Mouse (Mus musculus) embryonic facial prominence, embryonic 14.5 days (tissue): ENCODE measurements around the gene Tmem88. TPM values are rescaled to one million over a fixed set of nuclear protein-coding genes. Genes with fewer than 3 reads are reported as not detected.
A peak's percentile ranks its signal among the peaks of the same experiment; 100 is the strongest.

ENCODE experiments used
- ATAC-seq: fragments of 200-750 bp; cut with Nextera tagmentation; 2 replicates; pipeline ENCODE4 v1.8.0; 2017; ENCODE audit warnings: low read depth, moderate number of reproducible peaks, moderate TSS enrichment
- DNase-seq: peaks from one replicate; pipeline ENCODE4 v3.0.0-alpha.2; 2015; ENCODE audit warnings: low spot score
- H3K27ac ChIP-seq: fragments of 300-500 bp; sonication (generic); replicated peaks from 2 replicates; pipeline ENCODE4 v1.5.1; 2014; ENCODE audit warnings: low read depth, mild to moderate bottlenecking, low read length, moderate library complexity
- H3K27me3 ChIP-seq: fragments of 300-500 bp; sonication (generic); replicated peaks from 2 replicates; pipeline ENCODE4 v1.6.1; 2014; ENCODE audit warnings: low read length; ENCODE audit not compliant: control insufficient read depth, insufficient read depth
- H3K36me3 ChIP-seq: fragments of 300-500 bp; sonication (generic); 2 replicates; pipeline ENCODE4 v1.6.1; 2014; ENCODE audit warnings: low read length, mixed read lengths; ENCODE audit not compliant: control insufficient read depth, insufficient read depth
- H3K4me1 ChIP-seq: fragments of 300-500 bp; sonication (generic); 2 replicates; pipeline ENCODE4 v1.6.1; 2014; ENCODE audit warnings: antibody characterized with exemption, low read length; ENCODE audit not compliant: control insufficient read depth, insufficient read depth
- H3K4me2 ChIP-seq: fragments of 300-500 bp; sonication (generic); 2 replicates; pipeline ENCODE4 v1.6.1; 2014; ENCODE audit warnings: low read depth, mild to moderate bottlenecking, low read length, moderate library complexity, mixed read lengths
- H3K4me3 ChIP-seq: fragments of 300-500 bp; sonication (generic); 2 replicates; pipeline ENCODE4 v1.5.1; 2014; ENCODE audit warnings: low read depth, mild to moderate bottlenecking, low read length
- H3K9ac ChIP-seq: fragments of 300-500 bp; sonication (generic); 2 replicates; pipeline ENCODE4 v1.6.1; 2014; ENCODE audit warnings: low read depth, mild to moderate bottlenecking, low read length, moderate library complexity, mixed read lengths
- H3K9me3 ChIP-seq: fragments of 300-500 bp; sonication (generic); 2 replicates; pipeline ENCODE4 v1.6.1; 2016; ENCODE audit warnings: low read length; ENCODE audit not compliant: control insufficient read depth
- WGBS: fragments of 180-500 bp; shearing (Covaris S2); extraction: QIAGEN DNeasy Blood & Tissue Kit; methylation state at CpG from one replicate; pipeline ENCODE4 v1.1.7; 2014; 5-methylcytosine and 5-hydroxymethylcytosine counted together
- polyA plus RNA-seq: library from polyadenylated mRNA; unstranded; fragments of >200 nt; fragmentation: Nextera tagmentation; extraction: Ambion mirVana; gene quantifications from 2 replicates; pipeline ENCODE4 v1.2.1, GENCODE M21; 2014

Tmem88 gene
- polyA plus RNA-seq, 1 experiment from 2014 or later = 19.2 TPM

DNA sequence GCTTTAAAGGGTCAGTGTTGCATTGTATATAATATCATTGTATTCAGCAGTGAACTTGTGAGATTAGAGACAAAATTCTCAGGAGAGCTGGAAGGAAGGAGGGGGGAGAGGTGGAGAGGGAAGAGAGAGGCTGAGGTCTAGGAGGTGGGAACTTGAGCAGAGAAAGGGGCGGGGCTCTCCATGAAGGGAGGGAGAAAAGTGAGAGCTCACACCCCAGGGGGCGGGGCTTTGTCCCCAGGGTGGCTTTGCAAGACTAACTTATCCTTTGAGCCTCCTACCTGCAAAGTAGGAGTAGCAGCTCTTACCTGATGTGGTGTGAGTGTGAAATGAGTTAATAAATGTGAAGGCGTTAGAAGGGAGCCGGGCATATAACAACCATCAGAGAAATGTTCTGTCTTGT is 30.7 kb upstream of the Tmem88 start:
- Histone ChIP-seq H3K4me3 (no peak overlapping the region), H3K4me1 (0 out of 2 replicates have a peak, but pooled peaks cover 10% of the 10 kb centered on the region), H3K27ac (0 out of 2 replicates have a peak overlapping the region, but pooled peaks have one; percentile 19), H3K36me3 (no peaks in the 10 kb centered on the region), H3K4me2 (no peak overlapping the region), H3K27me3 (no peaks in the 10 kb centered on the region), H3K9me3 (no peaks in the 10 kb centered on the region), H3K9ac (no peak overlapping the region)
- WGBS = 19% methylated on average over 4 of the region's 4 CpGs
- peak; percentile 20; the same call in 1 of the 2 replicates for ATAC-seq
- peak; percentile 91 for DNase-seq

DNA sequence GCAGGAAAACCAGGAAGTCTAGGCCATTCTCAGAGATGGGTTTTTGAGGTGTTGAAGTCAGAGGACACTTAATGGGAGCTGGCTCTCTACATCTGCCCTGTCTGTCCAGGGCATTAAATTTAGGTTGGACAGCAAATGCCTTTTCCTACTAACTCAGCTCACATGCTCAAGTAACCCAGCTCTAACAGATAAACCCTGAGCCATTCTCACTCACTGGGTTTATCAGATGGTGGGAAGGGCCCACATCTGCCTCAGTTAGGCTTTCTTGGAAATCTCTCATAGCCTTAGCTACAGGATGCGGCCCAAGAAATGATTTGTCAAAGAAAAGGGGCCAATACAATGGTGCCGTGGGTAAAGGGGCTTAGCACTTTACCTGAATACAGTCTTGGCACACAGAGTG is 28.2 kb upstream of the Tmem88 start:
- H3K9ac ChIP-seq = no peak overlapping the region
- WGBS = 79% methylated on average over 2 of the region's 2 CpGs
- H3K4me2 ChIP-seq = no peak overlapping the region
- no peak overlapping the region for H3K4me3 ChIP-seq
- DNase-seq = no peak
- peaks cover 7% of the 10 kb centered on the region; the same call in 1 of the 2 replicates for H3K4me1 ChIP-seq
- no peaks in the 10 kb centered on the region for H3K36me3 ChIP-seq
- no peaks in the 10 kb centered on the region for H3K9me3 ChIP-seq
- H3K27me3 ChIP-seq = peaks cover 17% of the 10 kb centered on the region
- no peak for ATAC-seq
- no peak overlapping the region for H3K27ac ChIP-seq

DNA sequence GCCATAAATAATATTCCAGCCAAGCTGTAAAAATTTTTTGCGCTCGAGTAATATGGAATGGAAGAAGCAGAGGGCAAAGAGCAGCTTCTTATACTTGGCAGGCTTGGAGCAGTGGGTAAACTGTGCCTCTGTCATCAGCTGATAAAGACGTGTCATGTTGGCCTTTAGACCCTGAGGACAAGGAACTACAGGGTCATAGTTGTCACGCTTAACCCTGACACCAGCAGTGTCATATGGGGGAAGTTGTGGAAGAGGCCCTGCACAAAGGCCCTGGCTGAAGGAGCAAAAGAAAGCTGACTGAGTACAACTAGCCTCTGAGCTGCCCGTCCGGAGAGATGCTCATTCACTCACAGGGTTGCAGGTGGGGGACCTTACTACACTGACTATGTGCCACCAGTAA is 25.9 kb upstream of the Tmem88 start:
- no peak overlapping the region for H3K4me2 ChIP-seq
- ATAC-seq = no peak
- WGBS = 70% methylated on average over 6 of the region's 6 CpGs

DNA sequence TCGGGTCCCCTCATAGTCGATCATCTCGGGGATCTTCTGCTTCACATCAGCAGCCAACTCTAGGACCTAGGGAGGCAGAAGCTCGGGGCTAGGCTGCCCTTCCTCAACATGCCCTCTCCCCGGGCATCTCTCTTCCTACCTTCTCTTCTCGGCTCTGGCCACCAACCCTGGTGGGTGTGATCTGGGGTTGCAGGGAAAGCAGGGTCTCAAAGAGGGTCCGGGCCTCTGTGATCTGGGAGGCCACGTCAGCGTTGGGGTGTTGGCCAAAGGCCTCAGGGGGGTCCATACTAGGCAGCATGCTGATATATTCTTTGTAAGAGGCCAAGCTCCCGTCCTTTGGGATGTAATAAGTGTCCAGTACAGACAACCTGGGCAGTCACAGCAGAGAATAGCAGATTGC is 24.8 kb upstream of the Tmem88 start:
- DNase-seq = no peak
- WGBS = 90% methylated on average over 10 of the region's 10 CpGs

More for the DNA sequence above, 25.9 kb upstream of the Tmem88 start:
- Histone ChIP-seq H3K27ac (no peak overlapping the region), H3K9me3 (no peaks in the 10 kb centered on the region), H3K9ac (no peak overlapping the region), H3K27me3 (peaks cover 23% of the 10 kb centered on the region), H3K4me3 (no peak overlapping the region), H3K4me1 (peaks cover 14% of the 10 kb centered on the region; the same call in 1 of the 2 replicates), H3K36me3 (no peaks in the 10 kb centered on the region)
- no peak for DNase-seq

DNA sequence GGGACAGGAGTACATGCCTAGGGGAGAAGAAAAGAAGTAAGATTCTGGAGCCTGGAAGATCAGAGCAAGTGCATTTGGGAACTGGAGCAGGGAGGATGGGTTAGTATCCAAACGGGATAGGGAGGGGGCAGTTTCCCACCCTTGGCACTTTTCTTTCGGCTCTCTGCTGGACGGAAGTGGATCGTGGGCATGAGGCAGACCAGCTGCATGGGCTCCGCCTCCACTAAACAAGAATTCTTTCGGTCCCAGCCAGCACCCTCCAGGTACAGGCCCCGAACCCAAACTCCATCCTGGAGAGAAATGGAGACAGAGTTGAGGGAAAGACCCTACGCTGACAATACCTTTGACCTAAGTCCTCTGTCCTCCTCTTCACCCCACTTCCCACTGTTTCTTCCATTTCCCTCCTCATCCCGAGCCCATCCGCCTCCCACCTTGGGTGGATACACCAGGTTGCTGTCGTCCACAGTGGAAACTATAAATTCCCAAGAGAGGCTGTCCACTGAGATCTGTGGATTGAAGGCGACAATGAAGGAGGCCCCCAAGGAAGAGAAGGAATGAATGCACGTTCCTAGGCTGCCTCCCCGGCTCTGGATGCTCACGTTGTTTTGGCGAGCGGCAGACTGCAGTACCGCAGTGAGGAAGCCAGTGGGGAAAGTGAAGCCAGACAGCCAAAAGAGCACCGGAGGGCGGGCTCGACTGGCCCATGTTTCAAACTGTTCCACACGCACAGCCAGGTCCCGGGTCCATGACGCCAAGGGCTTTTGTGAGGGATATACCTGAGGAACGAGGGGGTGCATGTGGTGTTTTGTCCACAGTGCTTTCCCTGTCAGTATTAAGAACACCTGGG is 23.3 kb upstream of the Tmem88 start:
- ATAC-seq (no peak), DNase-seq (no peak)
- H3K27me3 ChIP-seq = peaks cover 23% of the 10 kb centered on the region
- H3K4me3 ChIP-seq = peak overlapping the region; percentile 77; the same call in 1 of the 2 replicates
- H3K36me3 ChIP-seq = no peaks in the 10 kb centered on the region
- H3K4me1 ChIP-seq = peaks cover 20% of the 10 kb centered on the region; the same call in 1 of the 2 replicates
- H3K4me2 ChIP-seq = peak overlapping the region; percentile 92
- no peaks in the 10 kb centered on the region for H3K9me3 ChIP-seq
- WGBS = 13% methylated on average over 25 of the region's 25 CpGs
- no peak overlapping the region; the same call in 1 of the 2 replicates for H3K9ac ChIP-seq
- no peak overlapping the region for H3K27ac ChIP-seq

More for the DNA sequence above, 24.8 kb upstream of the Tmem88 start:
- no peaks in the 10 kb centered on the region for H3K36me3 ChIP-seq
- H3K4me2 ChIP-seq = no peak overlapping the region
- H3K27me3 ChIP-seq = peaks cover 23% of the 10 kb centered on the region
- H3K9ac ChIP-seq = no peak overlapping the region
- ATAC-seq = no peak
- no peaks in the 10 kb centered on the region for H3K9me3 ChIP-seq
- no peak overlapping the region for H3K4me3 ChIP-seq
- no peak overlapping the region for H3K27ac ChIP-seq
- peaks cover 12% of the 10 kb centered on the region; the same call in 1 of the 2 replicates for H3K4me1 ChIP-seq

DNA sequence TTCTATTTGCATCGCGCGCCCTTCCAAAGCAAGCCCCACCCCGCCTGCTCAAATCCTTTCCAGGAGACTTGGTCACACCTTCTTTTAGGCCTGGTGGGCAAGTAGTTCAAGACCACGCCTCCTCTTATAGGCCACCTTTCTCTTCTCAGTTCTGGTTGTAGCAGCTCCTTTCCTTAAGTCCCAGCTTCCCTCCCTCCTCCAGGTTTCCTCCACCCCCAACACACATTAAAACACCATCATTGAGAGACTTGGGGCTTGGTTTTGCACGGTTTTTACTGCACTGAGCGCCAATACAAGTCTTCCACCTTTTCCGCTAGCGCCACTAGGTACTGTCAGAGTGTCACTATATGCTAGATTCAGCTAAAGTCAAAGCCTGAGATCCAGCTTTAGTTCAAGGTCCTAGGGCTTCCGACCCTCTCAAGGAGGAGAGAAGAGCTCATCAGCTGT is 22.5 kb upstream of the Tmem88 start:
- Histone ChIP-seq H3K27me3 (peaks cover 23% of the 10 kb centered on the region), H3K9ac (peak overlapping the region; percentile 57; the same call in 1 of the 2 replicates), H3K4me2 (peak overlapping the region; percentile 92), H3K4me3 (peak overlapping the region; percentile 77), H3K36me3 (no peaks in the 10 kb centered on the region), H3K4me1 (peaks cover 20% of the 10 kb centered on the region; the same call in 1 of the 2 replicates), H3K27ac (no peak overlapping the region), H3K9me3 (no peaks in the 10 kb centered on the region)
- DNase-seq (no peak), ATAC-seq (no peak)
- 12% methylated on average over 10 of the region's 10 CpGs for WGBS

DNA sequence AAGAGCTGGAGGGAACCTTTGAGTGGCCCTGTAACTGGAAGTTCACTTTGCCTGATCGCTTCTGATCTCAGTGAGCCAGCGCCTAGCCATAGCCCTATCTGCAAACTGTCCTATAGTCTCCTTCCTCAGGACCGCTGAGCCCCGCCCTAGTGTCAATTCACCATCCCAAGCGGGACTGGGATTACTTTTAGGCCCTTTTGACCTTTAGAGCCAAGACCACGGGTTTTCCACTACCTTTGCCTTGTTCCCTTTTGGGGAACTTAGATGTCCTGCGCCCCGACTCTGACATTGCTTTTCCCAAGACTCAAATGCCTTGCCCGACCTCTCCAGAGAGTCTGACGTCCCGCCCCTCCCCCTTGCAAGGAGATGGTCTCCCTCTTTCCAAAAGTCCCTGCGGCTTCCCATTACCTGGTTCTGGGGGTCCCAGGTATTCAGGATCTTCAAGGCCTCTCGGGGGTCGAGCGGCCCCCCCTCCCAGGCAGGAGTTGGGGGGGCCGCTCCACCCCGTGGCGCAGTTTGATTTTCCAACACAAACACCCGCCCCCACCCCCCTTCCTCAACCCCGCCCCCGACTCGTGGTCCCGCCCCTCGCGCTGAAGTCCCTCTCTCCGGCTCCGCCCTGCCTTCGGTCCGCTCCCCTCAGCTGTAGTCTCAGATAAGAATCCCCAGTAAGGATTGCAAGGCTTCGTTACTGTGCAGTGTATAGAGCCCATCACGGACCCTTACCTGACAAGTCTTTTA is 21.9 kb upstream of the Tmem88 start:
- Histone ChIP-seq H3K27me3 (peaks cover 23% of the 10 kb centered on the region), H3K9me3 (no peaks in the 10 kb centered on the region), H3K4me2 (peak overlapping the region; percentile 92), H3K4me1 (peaks cover 22% of the 10 kb centered on the region), H3K4me3 (peak overlapping the region; percentile 77), H3K36me3 (no peaks in the 10 kb centered on the region), H3K27ac (peak overlapping the region; percentile 73), H3K9ac (peak overlapping the region; percentile 57)
- no peak for ATAC-seq
- WGBS = under 1% methylated on average over 27 of the region's 31 CpGs
- DNase-seq = no peak

DNA sequence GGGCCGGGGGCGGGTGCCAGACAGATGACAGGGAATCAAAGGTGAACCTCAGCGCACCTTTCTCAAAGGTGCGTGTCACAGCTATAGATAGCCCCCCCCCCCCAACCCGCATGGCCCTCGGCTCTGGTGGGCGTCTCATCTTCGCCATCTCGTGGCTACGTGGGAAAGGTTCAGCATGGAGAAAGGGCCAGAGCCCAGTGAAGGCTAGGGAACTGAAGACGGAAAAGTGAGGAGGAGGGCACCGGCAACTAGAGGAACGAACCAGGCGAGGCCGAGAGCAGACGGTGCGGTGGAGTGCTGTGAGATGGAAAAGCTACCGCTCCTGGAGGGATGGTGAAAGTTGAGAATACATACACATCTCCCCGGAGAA is 21.4 kb upstream of the Tmem88 start:
- WGBS = under 1% methylated on average over 19 of the region's 19 CpGs
- Histone ChIP-seq H3K36me3 (no peaks in the 10 kb centered on the region), H3K4me3 (peak overlapping the region; percentile 77), H3K27me3 (peaks cover 23% of the 10 kb centered on the region), H3K9me3 (no peaks in the 10 kb centered on the region), H3K4me1 (peaks cover 28% of the 10 kb centered on the region), H3K4me2 (peak overlapping the region; percentile 92), H3K9ac (peak overlapping the region; percentile 57), H3K27ac (peak overlapping the region; percentile 73)
- ATAC-seq (no peak), DNase-seq (peak; percentile 49)
